Mouse (Mus musculus) MEL (cell line): ENCODE results near the gene Smbd1. TPM values are rescaled to one million over a fixed set of nuclear protein-coding genes. Genes with fewer than 3 reads are reported as not detected.

ENCODE experiments used
- DNase-seq: peaks from one replicate; pipeline ENCODE4 v3.0.0; 2011; ENCODE audit warnings: low read depth, low spot score
- H3K27ac ChIP-seq: 2 replicates; pipeline ENCODE4 v1.5.1; 2012; ENCODE audit warnings: low read depth, mild to moderate bottlenecking, control low read depth, low read length, moderate library complexity; ENCODE audit not compliant: control insufficient read depth
- H3K27me3 ChIP-seq, 2 experiments: fragments of 150-350 bp in 1 of 2; sonication (generic) in 1 of 2; 2 replicates each; pipeline ENCODE4 v1.6.1; 2012; ENCODE audit warnings: low read length in 2 of 2, mild to moderate bottlenecking in 2 of 2, improper control_type of control experiment in 1 of 2, moderate library complexity in 1 of 2; ENCODE audit not compliant: insufficient read depth in 2 of 2, control insufficient read depth in 1 of 2
- H3K36me3 ChIP-seq, 2 experiments: 2 replicates each; pipeline ENCODE4 v1.6.1; 2012 to 2014; ENCODE audit warnings: low read length in 2 of 2, improper control_type of control experiment in 1 of 2, inconsistent platforms in 1 of 2, mild to moderate bottlenecking in 1 of 2; ENCODE audit not compliant: insufficient read depth in 2 of 2, control insufficient read depth in 1 of 2
- H3K4me1 ChIP-seq, 2 experiments: fragments of 150-350 bp in 1 of 2; sonication (generic) in 1 of 2; 2 replicates each; pipeline ENCODE4 v1.6.1; 2012; ENCODE audit warnings: low read length in 2 of 2, improper control_type of control experiment in 1 of 2, mild to moderate bottlenecking in 1 of 2; ENCODE audit not compliant: insufficient read depth in 2 of 2, control insufficient read depth in 1 of 2
- H3K4me3 ChIP-seq, 2 experiments: fragments of 150-350 bp in 1 of 2; sonication (generic) in 1 of 2; 2 replicates each; pipeline ENCODE4 v1.5.1; 2012; ENCODE audit warnings: low read depth in 2 of 2, low read length in 2 of 2, mild to moderate bottlenecking in 2 of 2, moderate library complexity in 2 of 2, control low read depth in 1 of 2, improper control_type of control experiment in 1 of 2; ENCODE audit not compliant: control insufficient read depth in 1 of 2, insufficient read depth in 1 of 2
- H3K79me2 ChIP-seq: 2 replicates; pipeline ENCODE4 v1.6.1; 2012; ENCODE audit warnings: mild to moderate bottlenecking, low read length, moderate library complexity; ENCODE audit not compliant: control insufficient read depth, poor library complexity, insufficient read depth
- H3K9ac ChIP-seq: 2 replicates; pipeline ENCODE4 v1.6.1; 2012; ENCODE audit warnings: low read depth, mild to moderate bottlenecking, control low read depth, low read length, moderate library complexity; ENCODE audit not compliant: control insufficient read depth, poor library complexity, severe bottlenecking
- H3K9me3 ChIP-seq: fragments of 150-350 bp; sonication (generic); replicated peaks from 2 replicates; pipeline ENCODE4 v1.6.1; 2012; ENCODE audit warnings: mild to moderate bottlenecking, low read length, improper control_type of control experiment, moderate library complexity; ENCODE audit not compliant: insufficient read depth
- BHLHE40 ChIP-seq: IDR thresholded peaks from 2 replicates; pipeline ENCODE4 v1.6.1; 2012; ENCODE audit warnings: low read depth, mild to moderate bottlenecking, inconsistent platforms, low read length, improper control_type of control experiment, borderline replicate concordance
- CHD2 ChIP-seq: IDR thresholded peaks from 2 replicates; pipeline ENCODE4 v1.6.1; 2011; ENCODE audit warnings: low read length, improper control_type of control experiment
- E2F4 ChIP-seq: IDR thresholded peaks from 2 replicates; pipeline ENCODE4 v1.6.1; 2011; ENCODE audit warnings: low read depth, low read length, improper control_type of control experiment, borderline replicate concordance
- ELF1 ChIP-seq: IDR thresholded peaks from 2 replicates; pipeline ENCODE4 v1.6.1; 2014; ENCODE audit warnings: low read depth, mild to moderate bottlenecking, inconsistent platforms, low read length, improper control_type of control experiment, moderate library complexity
- EP300 ChIP-seq, 2 experiments: IDR thresholded peaks; 2 replicates each; pipeline ENCODE4 v1.6.1; 2011; ENCODE audit warnings: improper control_type of control experiment in 2 of 2, low read length in 2 of 2, low read depth in 1 of 2, mild to moderate bottlenecking in 1 of 2
- JUND ChIP-seq: IDR thresholded peaks from 2 replicates; pipeline ENCODE4 v1.6.1; 2011; ENCODE audit warnings: low read depth, mild to moderate bottlenecking, improper control_type of control experiment, low read length
- KAT2A ChIP-seq: conservative IDR thresholded peaks from 2 replicates; pipeline ENCODE4 v1.6.1; 2012; ENCODE audit warnings: low read depth, low read length, improper control_type of control experiment, inconsistent platforms
- MAFK ChIP-seq: IDR thresholded peaks from 2 replicates; pipeline ENCODE4 v1.6.1; 2011; ENCODE audit warnings: low read depth, mild to moderate bottlenecking, low read length, improper control_type of control experiment, borderline replicate concordance
- MAZ ChIP-seq: IDR thresholded peaks from 2 replicates; pipeline ENCODE4 v1.6.1; 2012; ENCODE audit warnings: low read depth, mild to moderate bottlenecking, inconsistent platforms, low read length, improper control_type of control experiment
- MEF2A ChIP-seq: IDR thresholded peaks from 2 replicates; pipeline ENCODE4 v1.6.1; 2014; ENCODE audit warnings: low read depth, mild to moderate bottlenecking, inconsistent platforms, low read length, improper control_type of control experiment; ENCODE audit not compliant: poor library complexity, insufficient replicate concordance, severe bottlenecking; ENCODE audit errors: extremely low read depth
- MXI1 ChIP-seq: IDR thresholded peaks from 2 replicates; pipeline ENCODE4 v1.6.1; 2011; ENCODE audit warnings: mild to moderate bottlenecking, low read depth, low read length, improper control_type of control experiment
- MYB ChIP-seq: IDR thresholded peaks from 2 replicates; pipeline ENCODE4 v1.6.1; 2011; ENCODE audit warnings: mild to moderate bottlenecking, low read depth, low read length, improper control_type of control experiment
- NRF1 ChIP-seq: IDR thresholded peaks from 2 replicates; pipeline ENCODE4 v1.6.1; 2014; ENCODE audit warnings: low read depth, mild to moderate bottlenecking, inconsistent platforms, low read length, improper control_type of control experiment, moderate library complexity; ENCODE audit not compliant: poor library complexity, insufficient read depth, severe bottlenecking
- POLR2A ChIP-seq, 2 experiments: IDR thresholded peaks; 2 replicates each; pipeline ENCODE4 v1.6.1; 2011 to 2012; ENCODE audit warnings: low read length in 2 of 2, mild to moderate bottlenecking in 2 of 2, control low read depth in 1 of 2, improper control_type of control experiment in 1 of 2, low read depth in 1 of 2, moderate library complexity in 1 of 2; ENCODE audit not compliant: control insufficient read depth in 1 of 2, insufficient read depth in 1 of 2, poor library complexity in 1 of 2
- POLR2AphosphoS2 ChIP-seq: IDR thresholded peaks from 2 replicates; pipeline ENCODE4 v1.6.1; 2011; ENCODE audit warnings: low read length, improper control_type of control experiment
- POLR2AphosphoS5 ChIP-seq: IDR thresholded peaks from 2 replicates; pipeline ENCODE4 v1.6.1; 2012; ENCODE audit warnings: low read depth, borderline replicate concordance, mild to moderate bottlenecking, inconsistent platforms, low read length, moderate library complexity, mixed read lengths
- RAD21 ChIP-seq: IDR thresholded peaks from 2 replicates; pipeline ENCODE4 v1.6.1; 2011; ENCODE audit warnings: mild to moderate bottlenecking, low read depth, low read length, improper control_type of control experiment
- RCOR1 ChIP-seq: IDR thresholded peaks from 2 replicates; pipeline ENCODE4 v1.6.1; 2012; ENCODE audit warnings: low read depth, mild to moderate bottlenecking, inconsistent platforms, low read length, improper control_type of control experiment
- TAL1 ChIP-seq: IDR thresholded peaks from 2 replicates; pipeline ENCODE4 v1.6.1; 2012; ENCODE audit warnings: mild to moderate bottlenecking, inconsistent platforms, low read length, moderate library complexity, mixed read lengths
- TBP ChIP-seq: IDR thresholded peaks from 2 replicates; pipeline ENCODE4 v1.8.0; 2011; ENCODE audit warnings: low read depth, low read length, improper control_type of control experiment
- TCF12 ChIP-seq: IDR thresholded peaks from 2 replicates; pipeline ENCODE4 v1.6.1; 2014; ENCODE audit warnings: low read depth, mild to moderate bottlenecking, inconsistent platforms, low read length, improper control_type of control experiment, moderate library complexity
- UBTF ChIP-seq: IDR thresholded peaks from 2 replicates; pipeline ENCODE4 v1.6.1; 2012; ENCODE audit warnings: low read depth, mild to moderate bottlenecking, inconsistent platforms, low read length, improper control_type of control experiment, moderate library complexity, borderline replicate concordance; ENCODE audit not compliant: insufficient read depth
- USF2 ChIP-seq, 2 experiments: IDR thresholded peaks; 2 replicates each; pipeline ENCODE4 v1.6.1; 2011 to 2012; ENCODE audit warnings: improper control_type of control experiment in 2 of 2, low read length in 2 of 2, borderline replicate concordance in 1 of 2, inconsistent platforms in 1 of 2, low read depth in 1 of 2, mild to moderate bottlenecking in 1 of 2; ENCODE audit not compliant: insufficient read depth in 1 of 2
- ZC3H11A ChIP-seq: IDR thresholded peaks from 2 replicates; pipeline ENCODE4 v1.6.1; 2012; ENCODE audit warnings: low read depth, mild to moderate bottlenecking, inconsistent platforms, low read length, improper control_type of control experiment
- ZKSCAN1 ChIP-seq: IDR thresholded peaks from 2 replicates; pipeline ENCODE4 v1.6.1; 2012; ENCODE audit warnings: low read depth, mild to moderate bottlenecking, inconsistent platforms, low read length, improper control_type of control experiment, moderate library complexity
- ZNF384 ChIP-seq: IDR thresholded peaks from 2 replicates; pipeline ENCODE4 v1.6.1; 2012; ENCODE audit warnings: low read depth, mild to moderate bottlenecking, inconsistent platforms, low read length, improper control_type of control experiment
- polyA plus RNA-seq, 2 experiments: library from polyadenylated mRNA; stranded (reverse) in 1 of 2; unstranded in 1 of 2; fragments of >175 nt in 1 of 2; fragments of >200 nt in 1 of 2; gene quantifications; 2 replicates each; pipeline versions ENCODE4 v1.2.1 to v1.2.4; 2012; ENCODE audit warnings: low replicate concordance in 2 of 2, low read depth in 1 of 2; ENCODE audit not compliant: insufficient read length in 2 of 2, insufficient read depth in 1 of 2, missing spikeins in 1 of 2
- total RNA-seq: library from RNA; depleted of rRNA; stranded (reverse); fragments of 300-350 nt; gene quantifications from 2 replicates; pipeline ENCODE4 v1.2.3, GENCODE M21; 2012

Gene Smbd1
- total and polyA plus RNA-seq, 3 experiments, result not detected

GRCm38 (mm10) chr16:32824061-32824460 is 13.8 kb upstream of the Smbd1 start:
- Histone ChIP-seq H3K9ac (no peak overlapping the region), H3K4me1 (peaks cover 0 to 3% of the 10 kb centered on the region in 2 experiments; a peak in 2 of 4 replicates)
- TF ChIP-seq RCOR1 (no peak), TCF12 (no peak), TBP (no peak), ZNF384 (no peak), MAZ (no peak), MYB (no peak), JUND (no peak), EP300 (IDR thresholded peaks at IDR 0.05; ENCODE audit: low read depth in 1 of 2, low read length in 2 of 2) (no peak), ELF1 (no peak), USF2 (IDR thresholded peaks at IDR 0.05; ENCODE audit: borderline replicate concordance in 1 of 2, insufficient read depth in 1 of 2, low read depth in 1 of 2, low read length in 2 of 2) (no peak), RAD21 (no peak), ZKSCAN1 (no peak), UBTF (no peak), BHLHE40 (no peak), TAL1 (no peak), KAT2A (no peak), CHD2 (no peak), MEF2A (no peak)
- TF ChIP-seq, all 39 proteins: peak for 0
- H3K27me3 ChIP-seq, result no peaks in the 10 kb centered on the region
- no peak for DNase-seq
- no peaks in the 10 kb centered on the region for H3K9me3 ChIP-seq
- no peaks in the 10 kb centered on the region for H3K79me2 ChIP-seq
- no peaks in the 10 kb centered on the region for H3K36me3 ChIP-seq
- H3K27ac ChIP-seq, result no peak overlapping the region
- H3K4me3 ChIP-seq, result no peak overlapping the region

- no peak for DNase-seq
- no peaks in the 10 kb centered on the region for H3K36me3 ChIP-seq
- TF ChIP-seq MAFK (no peak), RAD21 (no peak), CHD2 (no peak), ZC3H11A (no peak), POLR2AphosphoS5 (no peak), TCF12 (no peak), POLR2A (IDR thresholded peaks at IDR 0.05; ENCODE audit: control insufficient read depth in 1 of 2, insufficient read depth in 1 of 2, low read depth in 1 of 2, low read length in 2 of 2, poor library complexity in 1 of 2) (no peak), MXI1 (no peak), MEF2A (no peak), POLR2AphosphoS2 (no peak), NRF1 (no peak), E2F4 (no peak)
- TF ChIP-seq, all 39 proteins: peak for 0
- H3K4me1 ChIP-seq, result no peaks in the 10 kb centered on the region
- no peaks in the 10 kb centered on the region for H3K27me3 ChIP-seq
- no peak overlapping the region for H3K27ac ChIP-seq
- no peak overlapping the region for H3K4me3 ChIP-seq
- no peaks in the 10 kb centered on the region for H3K9me3 ChIP-seq
- no peak overlapping the region for H3K9ac ChIP-seq
- no peaks in the 10 kb centered on the region for H3K79me2 ChIP-seq
Observed at GRCm38 (mm10) chr16:32823487-32823886, 13.2 kb upstream of the Smbd1 start.
